Mouse (Mus musculus) lung, postnatal 0 days (tissue): ENCODE results near the gene Mgat4a. TPM values are rescaled to one million over a fixed set of nuclear protein-coding genes. Genes with fewer than 3 reads are reported as not detected.

Experiments
- ATAC-seq: fragments of 200-750 bp; cut with Nextera tagmentation; 2 replicates; pipeline ENCODE4 v1.8.0; 2017; ENCODE audit warnings: moderate library complexity
- DNase-seq: peaks from one replicate; pipeline ENCODE4 v3.0.0-alpha.2; 2016; ENCODE audit warnings: low spot score
- H3K27ac ChIP-seq: fragments of 300-500 bp; sonication (generic); 2 replicates; pipeline ENCODE4 v1.5.1; 2014; ENCODE audit warnings: antibody characterized with exemption, mild to moderate bottlenecking, low read length, mixed read lengths
- H3K27me3 ChIP-seq: fragments of 300-500 bp; sonication (generic); replicated peaks from 2 replicates; pipeline ENCODE4 v1.6.1; 2014; ENCODE audit warnings: low read length, mixed read lengths; ENCODE audit not compliant: insufficient read depth
- H3K36me3 ChIP-seq: fragments of 300-500 bp; sonication (generic); 2 replicates; pipeline ENCODE4 v1.6.1; 2014; ENCODE audit warnings: low read length, mixed read lengths; ENCODE audit not compliant: insufficient read depth
- H3K4me1 ChIP-seq: fragments of 300-500 bp; sonication (generic); 2 replicates; pipeline ENCODE4 v1.6.1; 2014; ENCODE audit warnings: antibody characterized with exemption, low read depth, low read length, mixed read lengths; ENCODE audit not compliant: insufficient read depth
- H3K4me2 ChIP-seq: fragments of 300-500 bp; sonication (generic); replicated peaks from 2 replicates; pipeline ENCODE4 v1.6.1; 2014; ENCODE audit warnings: low read depth, mild to moderate bottlenecking, low read length, moderate library complexity, mixed read lengths
- H3K4me3 ChIP-seq: fragments of 300-500 bp; sonication (generic); 2 replicates; pipeline ENCODE4 v1.5.1; 2014; ENCODE audit warnings: low read depth, low read length
- H3K9ac ChIP-seq: fragments of 300-500 bp; sonication (generic); replicated peaks from 2 replicates; pipeline ENCODE4 v1.6.1; 2014; ENCODE audit warnings: low read depth, mild to moderate bottlenecking
- H3K9me3 ChIP-seq: fragments of 300-500 bp; sonication (generic); 2 replicates; pipeline ENCODE4 v1.6.1; 2016; ENCODE audit warnings: low read length, mixed read lengths
- CTCF ChIP-seq: IDR thresholded peaks from 2 replicates; pipeline ENCODE4 v1.5.1; 2016; ENCODE audit warnings: antibody characterized with exemption, mild to moderate bottlenecking
- EP300 ChIP-seq: IDR thresholded peaks from 2 replicates; pipeline ENCODE4 v1.6.1; 2016; ENCODE audit warnings: antibody characterized with exemption, mild to moderate bottlenecking, control low read depth
- WGBS: fragments of 180-500 bp; shearing (Covaris S2); extraction: QIAGEN DNeasy Blood & Tissue Kit; methylation state at CpG from one replicate; pipeline ENCODE4 v1.1.7; 2014; 5-methylcytosine and 5-hydroxymethylcytosine counted together
- polyA plus RNA-seq: library from polyadenylated mRNA; unstranded; fragments of >200 nt; fragmentation: Nextera tagmentation; extraction: Ambion mirVana; gene quantifications from 2 replicates; pipeline ENCODE4 v1.2.1, GENCODE M21; 2015

The Mgat4a gene
- polyA plus RNA-seq, 1 experiment from 2014 or later = 5.4 TPM

GRCm38 (mm10) chr1:37396481-37396880, 144.3 kb downstream of the Mgat4a start:
- TF ChIP-seq EP300 (no peak), CTCF (no peak)
- H3K9ac ChIP-seq = no peak overlapping the region
- H3K9me3 ChIP-seq = no peaks in the 10 kb centered on the region
- H3K27ac ChIP-seq = no peak overlapping the region
- 73% methylated on average over 1 of the region's 1 CpGs for WGBS
- no peaks in the 10 kb centered on the region for H3K27me3 ChIP-seq
- H3K36me3 ChIP-seq = 0 out of 2 replicates have a peak, but pooled peaks cover 4% of the 10 kb centered on the region
- DNase-seq (no peak), ATAC-seq (no peak)
- no peak overlapping the region for H3K4me3 ChIP-seq
- H3K4me2 ChIP-seq = no peak overlapping the region
- H3K4me1 ChIP-seq = no peaks in the 10 kb centered on the region

GRCm38 (mm10) chr1:37393174-37393573, 147.6 kb downstream of the Mgat4a start:
- ATAC-seq (no peak), DNase-seq (no peak)
- H3K27ac ChIP-seq = no peak overlapping the region
- H3K4me1 ChIP-seq = no peaks in the 10 kb centered on the region
- H3K9me3 ChIP-seq = no peaks in the 10 kb centered on the region
- H3K27me3 ChIP-seq = no peaks in the 10 kb centered on the region
- peaks cover 11% of the 10 kb centered on the region for H3K36me3 ChIP-seq
- 74% methylated on average over 5 of the region's 5 CpGs for WGBS
- H3K4me3 ChIP-seq = no peak overlapping the region
- H3K9ac ChIP-seq = no peak overlapping the region
- no peak overlapping the region for H3K4me2 ChIP-seq
- TF ChIP-seq CTCF = no peak
- TF ChIP-seq EP300 = no peak

Other genes starting within 250 kb of the Mgat4a start
- 15.8 and 17.8 TPM in 2 replicates for gene Inpp4a, start 241.2 kb downstream of the Mgat4a start, polyA plus RNA-seq
- gene Coa5, start 110.9 kb downstream of the Mgat4a start, polyA plus RNA-seq = 23.8 and 24.1 TPM in 2 replicates
- gene Unc50, start 110.9 kb downstream of the Mgat4a start, polyA plus RNA-seq = 156 and 177 TPM in 2 replicates
- 9.2 TPM in 2 replicates for gene 2010300C02Rik, start 179.1 kb upstream of the Mgat4a start, polyA plus RNA-seq